Mouse (Mus musculus) kidney, adult 2 months (tissue): Measurements from ENCODE around the gene Atp2c1. TPM values are rescaled to one million over a fixed set of nuclear protein-coding genes. Genes with fewer than 3 reads are reported as not detected.

ENCODE experiments used
- DNase-seq: peaks from one replicate; pipeline ENCODE4 v3.0.0; 2021
- H3K27ac ChIP-seq: fragments of 200-500 bp; 2 replicates; pipeline ENCODE4 v1.5.1; 2012; ENCODE audit warnings: low read depth, low read length, control low read depth, inconsistent platforms; ENCODE audit not compliant: insufficient read depth
- H3K27me3 ChIP-seq: fragments of 200-500 bp; replicated peaks from 2 replicates; pipeline ENCODE4 v1.6.1; 2012; ENCODE audit warnings: mild to moderate bottlenecking, moderate library complexity, low read length, inconsistent platforms; ENCODE audit not compliant: control insufficient read depth, insufficient read depth
- H3K36me3 ChIP-seq: fragments of 200-500 bp; 2 replicates; pipeline ENCODE4 v1.6.1; 2012; ENCODE audit warnings: mild to moderate bottlenecking, moderate library complexity, low read length, inconsistent platforms; ENCODE audit not compliant: control insufficient read depth, insufficient read depth
- H3K4me1 ChIP-seq: fragments of 200-500 bp; 2 replicates; pipeline ENCODE4 v1.6.1; 2011; ENCODE audit warnings: low read length; ENCODE audit not compliant: control insufficient read depth, insufficient read depth
- H3K4me3 ChIP-seq: fragments of 200-500 bp; 2 replicates; pipeline ENCODE4 v1.5.1; 2011; ENCODE audit warnings: mild to moderate bottlenecking, low read depth, low read length, control low read depth; ENCODE audit not compliant: insufficient read depth
- CTCF ChIP-seq: fragments of 200-500 bp; conservative IDR thresholded peaks from 2 replicates; pipeline ENCODE4 v1.5.1; 2011; ENCODE audit warnings: low read depth, mild to moderate bottlenecking, control low read depth, low read length, moderate library complexity, mixed read lengths; ENCODE audit not compliant: insufficient read depth, insufficient read length
- POLR2A ChIP-seq: fragments of 200-500 bp; IDR thresholded peaks from one replicate; pipeline ENCODE4 v1.6.1; 2011; ENCODE audit warnings: low read depth, low read length, control low read depth
- WGBS: fragments of 180-500 bp; shearing (Covaris S2); methylation state at CpG from one replicate; pipeline ENCODE4 v1.1.7; 2018; 5-methylcytosine and 5-hydroxymethylcytosine counted together
- polyA plus RNA-seq: library from polyadenylated mRNA; depleted of rRNA; stranded (reverse); fragments of >200 nt; gene quantifications from 2 replicates; pipeline ENCODE4 v1.2.3, GENCODE M21; 2012; rRNA removed

Gene Atp2c1
- polyA plus RNA-seq: 59.9 and 69.5 TPM in 2 replicates

GRCm38 (mm10) chr9:105527219-105527618 lies at the start of gene Atp2c1:
Gene Atp2c1 (minus strand): TSS chr9:105527319.
- no peaks in the 10 kb centered on the region for H3K36me3 ChIP-seq
- H3K4me1 ChIP-seq: no peaks in the 10 kb centered on the region
- H3K27me3 ChIP-seq: no peaks in the 10 kb centered on the region; the same call in 1 of the 2 replicates
- H3K27ac ChIP-seq: no peak within 1 kb of the TSS
- WGBS: 90% methylated on average over 12 of the region's 12 CpGs
- DNase-seq: no peak
- no peak for TF ChIP-seq CTCF
- TF ChIP-seq POLR2A: no peak
- no peak within 1 kb of the TSS for H3K4me3 ChIP-seq

GRCm38 (mm10) chr9:105557452-105557851 lies 30.3 kb upstream of the Atp2c1 start:
- Histone ChIP-seq H3K27me3 (no peaks in the 10 kb centered on the region), H3K4me3 (no peak overlapping the region), H3K27ac (no peak overlapping the region), H3K36me3 (no peaks in the 10 kb centered on the region), H3K4me1 (no peaks in the 10 kb centered on the region)
- no peak for TF ChIP-seq POLR2A
- TF ChIP-seq CTCF: no peak
- no peak for DNase-seq
- 95% methylated on average over 5 of the region's 5 CpGs for WGBS

- no peak overlapping the region for H3K4me3 ChIP-seq
- 42% methylated on average over 8 of the region's 8 CpGs for WGBS
- DNase-seq: peak; percentile 40
Observed at GRCm38 (mm10) chr9:105556141-105556735, 29.1 kb upstream of the Atp2c1 start.

GRCm38 (mm10) chr9:105554439-105554807 lies 27.3 kb upstream of the Atp2c1 start:
- no peak overlapping the region for H3K27ac ChIP-seq
- no peak overlapping the region for H3K4me3 ChIP-seq
- no peak for DNase-seq
- H3K36me3 ChIP-seq: no peaks in the 10 kb centered on the region
- H3K27me3 ChIP-seq: no peaks in the 10 kb centered on the region
- H3K4me1 ChIP-seq: no peaks in the 10 kb centered on the region
- TF ChIP-seq CTCF (no peak), POLR2A (no peak)
- WGBS: 61% methylated on average over 7 of the region's 7 CpGs

More at GRCm38 (mm10) chr9:105556141-105556735, 29.1 kb upstream of the Atp2c1 start:
- no peaks in the 10 kb centered on the region for H3K4me1 ChIP-seq
- no peaks in the 10 kb centered on the region for H3K36me3 ChIP-seq
- H3K27ac ChIP-seq: no peak overlapping the region
- TF ChIP-seq POLR2A: no peak
- no peak for TF ChIP-seq CTCF
- H3K27me3 ChIP-seq: no peaks in the 10 kb centered on the region

- Histone ChIP-seq H3K4me3 (no peak overlapping the region), H3K36me3 (no peaks in the 10 kb centered on the region), H3K27me3 (no peaks in the 10 kb centered on the region), H3K4me1 (no peaks in the 10 kb centered on the region), H3K27ac (no peak overlapping the region)
- 25% methylated on average over 24 of the region's 24 CpGs for WGBS
- TF ChIP-seq POLR2A (no peak), CTCF (no peak)
- DNase-seq: no peak
Observed at GRCm38 (mm10) chr9:105553629-105554438, 26.7 kb upstream of the Atp2c1 start.

- no peaks in the 10 kb centered on the region for H3K36me3 ChIP-seq
- WGBS: 52% methylated on average over 4 of the region's 4 CpGs
- DNase-seq: no peak
- TF ChIP-seq POLR2A: no peak
- no peak for TF ChIP-seq CTCF
- no peak overlapping the region for H3K27ac ChIP-seq
- H3K27me3 ChIP-seq: no peaks in the 10 kb centered on the region
- H3K4me3 ChIP-seq: no peak overlapping the region
- H3K4me1 ChIP-seq: no peaks in the 10 kb centered on the region
Observed at GRCm38 (mm10) chr9:105551407-105551806, 24.3 kb upstream of the Atp2c1 start.

GRCm38 (mm10) chr9:105549096-105549495 lies 22.0 kb upstream of the Atp2c1 start:
- Histone ChIP-seq H3K4me3 (no peak overlapping the region), H3K36me3 (no peaks in the 10 kb centered on the region), H3K27me3 (no peaks in the 10 kb centered on the region), H3K4me1 (no peaks in the 10 kb centered on the region), H3K27ac (no peak overlapping the region)
- 37% methylated on average over 6 of the region's 6 CpGs for WGBS
- no peak for TF ChIP-seq CTCF
- TF ChIP-seq POLR2A: no peak
- peak; percentile 42 for DNase-seq
